Mouse (Mus musculus) cortical plate, adult 2 months (tissue): ENCODE data around the gene Zfp148.

Source experiments
- CTCF ChIP-seq: fragments of 200-500 bp; IDR thresholded peaks from 2 replicates; pipeline ENCODE4 v1.5.1; 2011; ENCODE audit warnings: mild to moderate bottlenecking, control low read depth, low read length; ENCODE audit not compliant: insufficient read depth; ENCODE audit errors: extremely low read depth
- POLR2A ChIP-seq: fragments of 200-500 bp; IDR thresholded peaks from 2 replicates; pipeline ENCODE4 v1.6.1; 2011; ENCODE audit warnings: mild to moderate bottlenecking, low read length, control low read depth; ENCODE audit not compliant: insufficient read depth; ENCODE audit errors: extremely low read depth

GRCm38 (mm10) chr16:33347134-33347533 is 33.5 kb upstream of the Zfp148 start:
- no peak for TF ChIP-seq POLR2A
- TF ChIP-seq CTCF, result no peak
